ENCODE assay signal across 7 mouse cellular contexts in genomic region chr3:30994859-30995258, GRCm38 (mm10). TPM values are rescaled to one million over a fixed set of nuclear protein-coding genes. Genes with fewer than 3 reads are reported as not detected.
DNase-seq lines count a peak whose midpoint lies in the region; ATAC-seq lines count a peak whose summit lies in the region.

No protein-coding gene starts in this region.

- H3K4me3 ChIP-seq in lung, embryonic 16.5 days (ENCODE audit: low read length), result peak overlapping the region; percentile 94
- H3K4me3 ChIP-seq in embryonic facial prominence, embryonic 14.5 days (ENCODE audit: low read depth, low read length), result peak overlapping the region; percentile 89
- peak overlapping the region; percentile 59 for H3K4me3 ChIP-seq in limb, embryonic 11.5 days (ENCODE audit: low read depth, low read length)
- H3K4me3 ChIP-seq in stomach, embryonic 14.5 days (ENCODE audit: low read depth, low read length), result peak overlapping the region; percentile 34

- no peaks in the 10 kb centered on the region for H3K36me3 ChIP-seq in lung, embryonic 16.5 days (ENCODE audit: control insufficient read depth, insufficient read depth, low read length)
- no peaks in the 10 kb centered on the region for H3K36me3 ChIP-seq in embryonic facial prominence, embryonic 14.5 days (ENCODE audit: control insufficient read depth, insufficient read depth, low read length)
- no peaks in the 10 kb centered on the region for H3K36me3 ChIP-seq in limb, embryonic 11.5 days (ENCODE audit: control insufficient read depth, insufficient read depth, low read length)
- H3K36me3 ChIP-seq in stomach, embryonic 14.5 days (ENCODE audit: control insufficient read depth, insufficient read depth, low read length), result no peaks in the 10 kb centered on the region

- H3K9me3 ChIP-seq in lung, embryonic 16.5 days (ENCODE audit: control insufficient read depth, low read length), result no peaks in the 10 kb centered on the region; the same call in 1 of the 2 replicates
- no peaks in the 10 kb centered on the region for H3K9me3 ChIP-seq in embryonic facial prominence, embryonic 14.5 days (ENCODE audit: control insufficient read depth, low read length)
- H3K9me3 ChIP-seq in limb, embryonic 11.5 days (ENCODE audit: control insufficient read depth, low read length), result no peaks in the 10 kb centered on the region
- no peaks in the 10 kb centered on the region for H3K9me3 ChIP-seq in stomach, embryonic 14.5 days (ENCODE audit: control insufficient read depth, low read depth, low read length)

- peak overlapping the region; percentile 52 for H3K4me2 ChIP-seq in lung, embryonic 16.5 days (ENCODE audit: low read depth, low read length)
- peak overlapping the region; percentile 63 for H3K4me2 ChIP-seq in embryonic facial prominence, embryonic 14.5 days (ENCODE audit: low read depth, low read length)
- peak overlapping the region; percentile 48; the same call in 1 of the 2 replicates for H3K4me2 ChIP-seq in limb, embryonic 11.5 days (ENCODE audit: low read depth, severe bottlenecking)
- peak overlapping the region; percentile 56 for H3K4me2 ChIP-seq in stomach, embryonic 14.5 days (replicated peaks; ENCODE audit: low read depth, low read length)

- H3K4me1 ChIP-seq in lung, embryonic 16.5 days (replicated peaks; ENCODE audit: control insufficient read depth, insufficient read depth, low read length), result peaks cover 20% of the 10 kb centered on the region
- peaks cover 12% of the 10 kb centered on the region for H3K4me1 ChIP-seq in embryonic facial prominence, embryonic 14.5 days (ENCODE audit: control insufficient read depth, insufficient read depth, low read length)
- H3K4me1 ChIP-seq in limb, embryonic 11.5 days (ENCODE audit: control insufficient read depth, insufficient read depth, low read length), result peaks cover 15% of the 10 kb centered on the region
- H3K4me1 ChIP-seq in stomach, embryonic 14.5 days (ENCODE audit: control insufficient read depth, insufficient read depth, low read length), result peaks cover 13% of the 10 kb centered on the region

- 17% methylated on average over 6 of the region's 6 CpGs for WGBS in lung, embryonic 16.5 days
- WGBS in embryonic facial prominence, embryonic 14.5 days, result 22% methylated on average over 6 of the region's 6 CpGs
- WGBS in limb, embryonic 11.5 days, result 31% methylated on average over 6 of the region's 6 CpGs
- 23% methylated on average over 6 of the region's 6 CpGs for WGBS in stomach, embryonic 14.5 days

- H3K27ac ChIP-seq in lung, embryonic 16.5 days (ENCODE audit: low read length), result no peak overlapping the region
- H3K27ac ChIP-seq in embryonic facial prominence, embryonic 14.5 days (replicated peaks; ENCODE audit: low read depth, low read length), result no peak overlapping the region; the same call in 1 of the 2 replicates
- no peak overlapping the region for H3K27ac ChIP-seq in limb, embryonic 11.5 days (replicated peaks; ENCODE audit: low read depth, low read length)
- H3K27ac ChIP-seq in stomach, embryonic 14.5 days (ENCODE audit: low read length), result no peak overlapping the region; the same call in 1 of the 2 replicates

- H3K27me3 ChIP-seq in lung, embryonic 16.5 days (ENCODE audit: control insufficient read depth, insufficient read depth, low read depth, low read length), result no peaks in the 10 kb centered on the region
- no peaks in the 10 kb centered on the region for H3K27me3 ChIP-seq in embryonic facial prominence, embryonic 14.5 days (replicated peaks; ENCODE audit: control insufficient read depth, insufficient read depth, low read length)
- no peaks in the 10 kb centered on the region for H3K27me3 ChIP-seq in limb, embryonic 11.5 days (ENCODE audit: control insufficient read depth, insufficient read depth, low read length)
- no peaks in the 10 kb centered on the region for H3K27me3 ChIP-seq in stomach, embryonic 14.5 days (ENCODE audit: control insufficient read depth, insufficient read depth, low read length)

- DNase-seq in lung, postnatal 14 days, result no peak
- no peak for DNase-seq in embryonic facial prominence, embryonic 14.5 days (ENCODE audit: low spot score)
- DNase-seq in limb, embryonic 11.5 days (ENCODE audit: low spot score), result no peak
- no peak for DNase-seq in spleen, postnatal 14 days (ENCODE audit: low spot score in 2 of 2)
- no peak for DNase-seq in cerebellum, adult 18-20 months

- ATAC-seq in lung, embryonic 16.5 days (ENCODE audit: low read depth), result no peak
- no peak for ATAC-seq in embryonic facial prominence, embryonic 14.5 days (ENCODE audit: low read depth)
- no peak for ATAC-seq in limb, embryonic 11.5 days (ENCODE audit: insufficient number of reproducible peaks, low FRiP score, low TSS enrichment, low read depth)
- ATAC-seq in stomach, embryonic 14.5 days (ENCODE audit: insufficient number of reproducible peaks, insufficient read depth, low FRiP score, low read depth), result no peak

- H3K9ac ChIP-seq in lung, embryonic 16.5 days (ENCODE audit: low read length), result peak overlapping the region; percentile 61
- peak overlapping the region; percentile 90 for H3K9ac ChIP-seq in embryonic facial prominence, embryonic 14.5 days (ENCODE audit: low read depth, low read length)
- H3K9ac ChIP-seq in limb, embryonic 11.5 days (ENCODE audit: low read length), result peak overlapping the region; percentile 64
- H3K9ac ChIP-seq in stomach, embryonic 14.5 days (replicated peaks; ENCODE audit: low read depth, low read length), result peak overlapping the region; percentile 84; the same call in 1 of the 2 replicates

RNA-seq across cellular contexts. Expression of gene Prkci, which starts 0.7 kb away (rescaled TPM):
- 51.0 and 53.2 TPM in 2 replicates for polyA plus RNA-seq in lung, embryonic 16.5 days (2015; fragmentation: Nextera tagmentation; extraction: Ambion mirVana)
- 38.8 and 40.6 TPM in 2 replicates for polyA plus RNA-seq in embryonic facial prominence, embryonic 14.5 days (2014; fragmentation: Nextera tagmentation; extraction: Ambion mirVana)
- 43.1 TPM in 2 replicates for polyA plus RNA-seq in limb, embryonic 11.5 days (2014; fragmentation: Nextera tagmentation; extraction: Ambion mirVana)
- polyA plus RNA-seq in stomach, embryonic 14.5 days (2014; fragmentation: Nextera tagmentation; extraction: Ambion mirVana), result 51.0 and 51.7 TPM in 2 replicates

RNA-seq across cellular contexts. Expression of gene Phc3, which starts 25.6 kb away (rescaled TPM):
- polyA plus RNA-seq in lung, embryonic 16.5 days (2015; fragmentation: Nextera tagmentation; extraction: Ambion mirVana), result 6.7 and 7.2 TPM in 2 replicates
- polyA plus RNA-seq in embryonic facial prominence, embryonic 14.5 days (2014; fragmentation: Nextera tagmentation; extraction: Ambion mirVana), result 6.9 and 7.9 TPM in 2 replicates
- polyA plus RNA-seq in limb, embryonic 11.5 days (2014; fragmentation: Nextera tagmentation; extraction: Ambion mirVana), result 4.6 and 5.1 TPM in 2 replicates
- polyA plus RNA-seq in stomach, embryonic 14.5 days (2014; fragmentation: Nextera tagmentation; extraction: Ambion mirVana), result 12.9 and 13.7 TPM in 2 replicates

Comparison
In these comparisons a context has a peak if more than half of its experiments do, and no peak if none do; other contexts are left out.
1. H3K4me3 ChIP-seq: peak in every context shown above with its lines; median percentile 94 in lung, embryonic 16.5 days; 89 in embryonic facial prominence, embryonic 14.5 days; 59 in limb, embryonic 11.5 days; 34 in stomach, embryonic 14.5 days.